Mouse (Mus musculus) stomach, embryonic 15.5 days (tissue): Measurements from ENCODE around the gene Spink8. TPM values are rescaled to one million over a fixed set of nuclear protein-coding genes. Genes with fewer than 3 reads are reported as not detected.
A peak's percentile ranks its signal among the peaks of the same experiment; 100 is the strongest.

Source experiments
- ATAC-seq: fragments of 200-750 bp; cut with Nextera tagmentation; 2 replicates; pipeline ENCODE4 v1.8.0; 2017; ENCODE audit warnings: low read depth, moderate number of reproducible peaks, moderate TSS enrichment; ENCODE audit not compliant: insufficient read depth, low FRiP score
- H3K27ac ChIP-seq: fragments of 300-500 bp; sonication (generic); 2 replicates; pipeline ENCODE4 v1.5.1; 2015; ENCODE audit warnings: mild to moderate bottlenecking, inconsistent platforms
- H3K27me3 ChIP-seq: fragments of 300-500 bp; sonication (generic); replicated peaks from 2 replicates; pipeline ENCODE4 v1.6.1; 2015; ENCODE audit warnings: inconsistent platforms
- H3K36me3 ChIP-seq: fragments of 300-500 bp; sonication (generic); 2 replicates; pipeline ENCODE4 v1.6.1; 2015; ENCODE audit warnings: inconsistent platforms
- H3K4me1 ChIP-seq: fragments of 300-500 bp; sonication (generic); 2 replicates; pipeline ENCODE4 v1.6.1; 2015; ENCODE audit warnings: inconsistent platforms
- H3K4me2 ChIP-seq: fragments of 300-500 bp; sonication (generic); 2 replicates; pipeline ENCODE4 v1.6.1; 2015; ENCODE audit warnings: mild to moderate bottlenecking, inconsistent platforms
- H3K4me3 ChIP-seq: fragments of 300-500 bp; sonication (generic); replicated peaks from 2 replicates; pipeline ENCODE4 v1.5.1; 2015; ENCODE audit warnings: inconsistent platforms
- H3K9ac ChIP-seq: fragments of 300-500 bp; sonication (generic); 2 replicates; pipeline ENCODE4 v1.6.1; 2015; ENCODE audit warnings: inconsistent platforms
- H3K9me3 ChIP-seq: fragments of 300-500 bp; sonication (generic); 2 replicates; pipeline ENCODE4 v1.6.1; 2016; ENCODE audit warnings: inconsistent platforms
- WGBS: fragments of 180-500 bp; shearing (Covaris S2); methylation state at CpG from one replicate; pipeline ENCODE4 v1.1.7; 2015; 5-methylcytosine and 5-hydroxymethylcytosine counted together
- polyA plus RNA-seq: library from polyadenylated mRNA; unstranded; fragments of >200 nt; fragmentation: Nextera tagmentation; extraction: Ambion mirVana; gene quantifications from 2 replicates; pipeline ENCODE4 v1.2.1, GENCODE M21; 2015

Spink8 gene
- polyA plus RNA-seq, 1 experiment from 2014 or later: 0.22 TPM

GRCm38 (mm10) chr9:109874797-109875691 is 63.0 kb downstream of the Spink8 start, which contains the start of gene Cdc25a:
TSS of gene Cdc25a (plus strand) at chr9:109875579.
- H3K27me3 ChIP-seq: no peaks in the 10 kb centered on the region
- peak within 1 kb of the TSS; percentile 94 for H3K4me3 ChIP-seq
- peak within 1 kb of the TSS; percentile 94 for H3K27ac ChIP-seq
- H3K4me2 ChIP-seq: peak within 1 kb of the TSS; percentile 72
- WGBS: 7% methylated on average over 33 of the region's 33 CpGs
- peak; percentile 93 for ATAC-seq
- H3K9me3 ChIP-seq: no peaks in the 10 kb centered on the region
- H3K9ac ChIP-seq: peak within 1 kb of the TSS; percentile 82
- peaks cover 9% of the 10 kb centered on the region; the same call in 1 of the 2 replicates for H3K36me3 ChIP-seq
- 0 out of 2 replicates have a peak, but pooled peaks cover 5% of the 10 kb centered on the region for H3K4me1 ChIP-seq

- H3K9ac ChIP-seq: peak overlapping the region; percentile 82
- H3K36me3 ChIP-seq: peaks cover 16% of the 10 kb centered on the region; the same call in 1 of the 2 replicates
- H3K9me3 ChIP-seq: no peaks in the 10 kb centered on the region
- H3K27ac ChIP-seq: peak overlapping the region; percentile 94
- 0 out of 2 replicates have a peak, but pooled peaks cover 5% of the 10 kb centered on the region for H3K4me1 ChIP-seq
- peak overlapping the region; percentile 72 for H3K4me2 ChIP-seq
- no peaks in the 10 kb centered on the region for H3K27me3 ChIP-seq
- H3K4me3 ChIP-seq: peak overlapping the region; percentile 94
- WGBS: under 1% methylated on average over 74 of the region's 76 CpGs
- ATAC-seq: peak; percentile 65
Observed at GRCm38 (mm10) chr9:109875695-109876601, 63.9 kb downstream of the Spink8 start.

Other genes starting within 250 kb of the Spink8 start
- not detected in 2 replicates for gene Fbxw15, start 244.0 kb upstream of the Spink8 start, polyA plus RNA-seq
- gene Fbxw24, start 186.2 kb upstream of the Spink8 start, polyA plus RNA-seq: not detected in 2 replicates
- gene Fbxw25, start 147.6 kb upstream of the Spink8 start, polyA plus RNA-seq: not detected in 2 replicates
- gene Fbxw18, start 109.6 kb upstream of the Spink8 start, polyA plus RNA-seq: not detected in 2 replicates
- 0.06 and 0.09 TPM in 2 replicates for gene Fbxw26, start 66.2 kb upstream of the Spink8 start, polyA plus RNA-seq
- not detected in 2 replicates for gene Fbxw27, start 21.6 kb upstream of the Spink8 start, polyA plus RNA-seq
- gene Nme6, start 20.5 kb downstream of the Spink8 start, polyA plus RNA-seq: 66.8 and 67.7 TPM in 2 replicates
- gene Camp, start 37.3 kb downstream of the Spink8 start, polyA plus RNA-seq: 22.7 and 24.2 TPM in 2 replicates
- gene Cdc25a, start 63.3 kb downstream of the Spink8 start, polyA plus RNA-seq: 28.8 and 33.2 TPM in 2 replicates
- gene Map4, start 119.2 kb downstream of the Spink8 start, polyA plus RNA-seq: 55.6 and 63.8 TPM in 2 replicates